Mouse (Mus musculus) liver, embryonic 14.5 days (tissue): ENCODE measurements around the gene Fam241b.

Experiments used
- CTCF ChIP-seq: IDR thresholded peaks from 2 replicates; pipeline ENCODE4 v1.5.1; 2016; ENCODE audit warnings: antibody characterized with exemption, low read depth, control low read depth
- EP300 ChIP-seq: IDR thresholded peaks from 2 replicates; pipeline ENCODE4 v1.6.1; 2016; ENCODE audit warnings: antibody characterized with exemption, low read depth

GRCm38 (mm10) chr10:62069946-62070345 lies 73.8 kb downstream of the Fam241b start:
- TF ChIP-seq CTCF (no peak), EP300 (no peak)
